Mouse (Mus musculus) gastrocnemius, adult 18-20 months (tissue): ENCODE results near the gene Igfbp4. TPM values are rescaled to one million over a fixed set of nuclear protein-coding genes. Genes with fewer than 3 reads are reported as not detected.

Experiments used
- total RNA-seq, 2 experiments: library from RNA; stranded (reverse); gene quantifications; 2 replicates each; pipeline ENCODE4 v1.2.3; 2021

Gene Igfbp4
- total RNA-seq, 2 experiments from 2014 or later, result 30.0 to 48.5 TPM

Other genes with a start within 250 kb of the Igfbp4 start
- 10 to 100 TPM; 50.5 to 56.4 TPM for gene Msl1, start 245.7 kb upstream of the Igfbp4 start, total RNA-seq
- 10 to 100 TPM; 14.0 to 15.6 TPM for gene Casc3, start 236.3 kb upstream of the Igfbp4 start, total RNA-seq
- under 1 TPM; 0.09 to 0.14 TPM for gene Rapgefl1, start 204.5 kb upstream of the Igfbp4 start, total RNA-seq
- 1 to 10 TPM; 5.5 to 5.7 TPM for gene Wipf2, start 177.6 kb upstream of the Igfbp4 start, total RNA-seq
- under 1 TPM; 0.09 to 0.26 TPM for gene Cdc6, start 133.4 kb upstream of the Igfbp4 start, total RNA-seq
- gene Rara, start 113.4 kb upstream of the Igfbp4 start, total RNA-seq, result 10 to 100 TPM; 12.9 to 13.2 TPM
- not detected for gene Gjd3, start 58.2 kb upstream of the Igfbp4 start, total RNA-seq
- gene Top2a, start 17.1 kb upstream of the Igfbp4 start, total RNA-seq, result under 1 TPM; 0.09 to 0.21 TPM
- under 1 TPM in 1 of 2 experiments, not detected in 1; 0.07 TPM for gene Tns4, start 48.1 kb downstream of the Igfbp4 start, total RNA-seq
- not detected for gene Ccr7, start 113.8 kb downstream of the Igfbp4 start, total RNA-seq
- 10 to 100 TPM; 28.0 to 33.2 TPM for gene Smarce1, start 189.8 kb downstream of the Igfbp4 start, total RNA-seq
- 1 to 10 TPM; 2.4 TPM for gene Krt222, start 202.8 kb downstream of the Igfbp4 start, total RNA-seq
- gene Krt24, start 244.0 kb downstream of the Igfbp4 start, total RNA-seq, result not detected